Mouse (Mus musculus): Measurements from ENCODE around the gene Calb2. TPM values are rescaled to one million over a fixed set of nuclear protein-coding genes. Genes with fewer than 3 reads are reported as not detected.

The Calb2 gene
- 0.13 and 0.28 TPM in 2 replicates for polyA plus RNA-seq (2012; rRNA removed)

GRCm38 (mm10) chr8:110168046-110168445 is at the start of gene Calb2:
Gene Calb2 (minus strand): TSS chr8:110168210.

GRCm38 (mm10) chr8:110215365-110215764 is 47.4 kb upstream of the Calb2 start, which contains the start of gene Cmtr2:
Gene Cmtr2 (plus strand): TSS chr8:110215665.

GRCm38 (mm10) chr8:110102653-110103052 is 65.4 kb downstream of the Calb2 start, which contains the start of gene Gm17720:
Gene Gm17720 (minus strand): TSS chr8:110102753.

DNA sequence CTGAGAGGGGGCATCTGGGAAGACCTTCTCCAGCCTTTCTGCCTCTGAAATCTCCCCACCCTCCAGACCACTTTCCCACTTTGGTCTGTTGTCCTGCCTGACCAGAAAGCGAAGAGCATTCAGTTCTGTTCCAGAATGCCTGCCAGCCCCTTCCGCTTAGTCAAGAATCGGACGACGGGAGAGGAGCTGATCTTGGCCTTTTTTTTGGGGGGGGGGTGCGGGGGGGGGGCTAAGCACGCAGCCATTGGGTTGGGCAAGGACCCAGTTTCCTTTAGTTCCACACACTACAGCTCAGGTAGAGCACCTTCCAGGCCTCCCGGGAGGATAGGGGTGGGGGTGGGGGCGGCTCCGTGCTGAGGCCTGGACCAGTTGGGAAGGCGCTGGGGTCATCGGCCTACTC is 67.1 kb downstream of the Calb2 start, which contains the start of gene Gm21964:
Gene Gm21964 (plus strand): TSS at position 301 of the 400 bp plus-strand sequence.

Other genes starting within 250 kb of the Calb2 start
- 2.6 and 5.7 TPM in 2 replicates for gene Marveld3, start 206.0 kb downstream of the Calb2 start, polyA plus RNA-seq (2012; rRNA removed)
- gene Tat, start 177.8 kb downstream of the Calb2 start, polyA plus RNA-seq (2012; rRNA removed) = 0.35 and 0.81 TPM in 2 replicates
- 6.6 and 13.2 TPM in 2 replicates for gene Chst4, start 128.5 kb downstream of the Calb2 start, polyA plus RNA-seq (2012; rRNA removed)
- gene Zfp612, start 88.5 kb downstream of the Calb2 start, polyA plus RNA-seq (2012; rRNA removed) = 2.2 and 2.5 TPM in 2 replicates
- not detected in 2 replicates for gene Gm21964, start 67.0 kb downstream of the Calb2 start, polyA plus RNA-seq (2012; rRNA removed)
- gene Gm17720, start 65.5 kb downstream of the Calb2 start, polyA plus RNA-seq (2012; rRNA removed) = not detected in 2 replicates
- gene Cmtr2, start 47.5 kb upstream of the Calb2 start, polyA plus RNA-seq (2012; rRNA removed) = 6.1 and 6.8 TPM in 2 replicates
- gene Hydin, start 98.8 kb upstream of the Calb2 start, polyA plus RNA-seq (2012; rRNA removed) = 1.9 and 2.7 TPM in 2 replicates

Measured in ovary, adult 2 months (tissue).